Mouse (Mus musculus): ENCODE measurements around the gene Manf. TPM values are rescaled to one million over a fixed set of nuclear protein-coding genes. Genes with fewer than 3 reads are reported as not detected.

The Manf gene
- polyA plus RNA-seq (2015; fragmentation: Nextera tagmentation; extraction: Ambion mirVana), result 354 and 382 TPM in 2 replicates

DNA sequence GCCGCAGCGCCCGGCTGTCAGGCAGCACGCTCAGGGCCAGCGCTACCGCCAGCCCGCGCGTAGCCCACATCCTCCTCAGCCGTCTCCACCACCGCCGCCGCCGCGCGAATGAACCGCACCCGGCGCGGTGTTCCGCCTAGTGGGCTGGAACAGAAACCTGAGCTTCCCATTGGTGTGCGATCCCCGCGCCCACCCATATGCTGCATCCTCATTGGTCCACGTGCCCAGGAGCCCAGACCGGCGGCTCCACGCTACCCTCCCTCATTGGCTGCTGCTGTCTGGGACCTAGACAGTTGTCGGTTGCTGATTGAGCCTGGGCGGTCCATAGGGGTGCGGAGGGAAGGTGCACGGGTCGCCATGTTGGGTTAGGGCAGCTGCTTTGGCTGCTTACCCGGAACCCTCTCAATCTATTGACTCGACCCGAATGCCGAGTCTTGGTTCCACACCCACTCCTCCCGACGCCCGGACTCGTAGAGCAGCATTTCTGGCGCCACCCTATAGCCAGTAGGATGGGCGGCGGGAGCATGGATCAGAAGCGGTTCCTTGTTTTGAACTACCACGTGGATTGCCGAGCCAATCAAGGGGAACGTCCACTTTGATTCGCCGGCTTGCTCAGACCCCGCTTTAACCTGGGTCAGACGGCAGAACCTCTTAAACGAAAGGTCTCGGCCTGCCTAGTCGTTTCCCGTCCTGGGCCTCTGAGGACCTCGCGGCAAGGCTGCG is at the start of gene Manf:
Manf (minus strand) TSS at position 151 of the 723 bp plus-strand sequence.
- H3K9me3 ChIP-seq (ENCODE audit: control insufficient read depth, low read length), result no peaks in the 10 kb centered on the region
- peaks cover 26% of the 10 kb centered on the region for H3K4me1 ChIP-seq (ENCODE audit: control insufficient read depth, insufficient read depth, low read length)
- H3K27me3 ChIP-seq (replicated peaks; ENCODE audit: control insufficient read depth, insufficient read depth, low read length), result no peaks in the 10 kb centered on the region
- ATAC-seq, result peak; percentile 98
- peak within 1 kb of the TSS; percentile 86 for H3K27ac ChIP-seq (ENCODE audit: low read length)
- under 1% methylated on average over 59 of the region's 59 CpGs for WGBS
- peak within 1 kb of the TSS; percentile 87 for H3K4me2 ChIP-seq (ENCODE audit: low read depth, low read length)
- H3K36me3 ChIP-seq (ENCODE audit: control insufficient read depth, insufficient read depth, low read length), result peaks cover 8% of the 10 kb centered on the region
- H3K9ac ChIP-seq (ENCODE audit: low read depth, low read length), result peak within 1 kb of the TSS; percentile 95
- H3K4me3 ChIP-seq (ENCODE audit: low read length), result peak within 1 kb of the TSS; percentile 95

DNA sequence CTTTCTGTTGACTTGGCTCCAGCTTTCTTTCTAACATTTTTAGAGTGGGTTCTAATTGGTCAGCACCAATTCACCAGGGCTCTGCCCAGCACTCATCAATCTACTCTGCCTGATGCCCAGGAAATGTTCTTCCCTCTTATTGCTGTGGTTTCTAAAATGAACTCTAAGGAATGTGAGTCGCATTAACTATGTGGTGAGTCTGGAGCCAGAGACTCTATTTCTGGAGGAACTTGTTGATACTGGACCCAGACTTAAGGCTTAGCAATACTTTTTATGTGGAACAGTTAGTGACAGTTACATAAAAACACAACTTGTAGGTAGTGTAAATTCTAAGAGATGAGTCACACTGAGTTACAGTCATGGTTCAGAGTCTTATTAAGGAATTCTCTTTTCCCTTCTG is 43.2 kb upstream of the Manf start:
- no peak overlapping the region for H3K4me3 ChIP-seq (ENCODE audit: low read length)
- ATAC-seq, result no peak
- no peak overlapping the region for H3K4me2 ChIP-seq (ENCODE audit: low read depth, low read length)
- no peak overlapping the region for H3K27ac ChIP-seq (ENCODE audit: low read length)
- H3K9me3 ChIP-seq (ENCODE audit: control insufficient read depth, low read length), result no peaks in the 10 kb centered on the region
- H3K27me3 ChIP-seq (replicated peaks; ENCODE audit: control insufficient read depth, insufficient read depth, low read length), result no peaks in the 10 kb centered on the region
- no peak overlapping the region for H3K9ac ChIP-seq (ENCODE audit: low read depth, low read length)
- 83% methylated on average over 1 of the region's 1 CpGs for WGBS
- no peaks in the 10 kb centered on the region for H3K36me3 ChIP-seq (ENCODE audit: control insufficient read depth, insufficient read depth, low read length)
- no peaks in the 10 kb centered on the region for H3K4me1 ChIP-seq (ENCODE audit: control insufficient read depth, insufficient read depth, low read length)

DNA sequence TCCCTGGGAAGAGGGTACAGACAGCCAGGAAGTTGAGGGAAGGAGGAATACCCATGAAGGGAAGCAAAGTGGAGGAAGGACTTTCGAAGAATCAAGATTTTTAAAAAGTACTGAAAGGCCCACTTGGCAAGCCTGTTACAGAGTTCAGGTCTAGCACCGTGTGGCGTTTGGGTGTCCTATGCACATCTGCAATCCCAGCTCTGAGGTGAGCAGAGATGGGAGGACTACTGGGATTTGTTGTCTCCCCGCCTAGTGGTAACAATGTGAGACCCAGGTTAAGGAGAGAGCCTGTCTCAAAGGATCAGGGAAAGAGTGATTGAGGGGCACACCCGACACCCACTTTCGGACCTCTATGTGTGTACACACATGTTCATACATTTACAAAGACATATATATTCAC is 23.1 kb upstream of the Manf start:
- H3K4me3 ChIP-seq (ENCODE audit: low read length), result no peak overlapping the region
- H3K9me3 ChIP-seq (ENCODE audit: control insufficient read depth, low read length), result no peaks in the 10 kb centered on the region
- WGBS, result 83% methylated on average over 6 of the region's 6 CpGs
- no peak for ATAC-seq
- no peak overlapping the region for H3K4me2 ChIP-seq (ENCODE audit: low read depth, low read length)
- no peaks in the 10 kb centered on the region for H3K4me1 ChIP-seq (ENCODE audit: control insufficient read depth, insufficient read depth, low read length)
- H3K27me3 ChIP-seq (replicated peaks; ENCODE audit: control insufficient read depth, insufficient read depth, low read length), result no peaks in the 10 kb centered on the region
- no peak overlapping the region for H3K9ac ChIP-seq (ENCODE audit: low read depth, low read length)
- H3K27ac ChIP-seq (ENCODE audit: low read length), result no peak overlapping the region
- no peaks in the 10 kb centered on the region for H3K36me3 ChIP-seq (ENCODE audit: control insufficient read depth, insufficient read depth, low read length)

DNA sequence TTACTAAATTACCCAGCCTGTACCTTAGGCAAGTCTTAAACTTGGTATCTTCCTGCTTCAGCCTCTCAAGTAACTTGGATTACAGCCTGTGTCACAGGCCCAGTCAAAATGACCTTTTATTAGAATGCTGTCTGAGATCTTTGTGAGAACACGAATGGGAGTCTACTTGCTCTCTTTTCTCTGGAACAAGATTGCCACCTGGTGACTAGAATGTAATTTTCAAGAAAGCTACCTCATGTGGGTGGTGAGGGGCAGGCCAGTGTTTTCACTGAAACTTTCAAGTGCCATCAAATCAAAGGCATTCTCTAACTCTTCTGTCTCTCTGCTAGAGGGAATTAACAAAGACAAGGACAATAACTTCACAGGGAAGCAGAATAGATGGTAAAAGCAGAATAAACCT is 22.0 kb upstream of the Manf start:
- Histone ChIP-seq H3K36me3 (ENCODE audit: control insufficient read depth, insufficient read depth, low read length) (no peaks in the 10 kb centered on the region), H3K4me2 (ENCODE audit: low read depth, low read length) (no peak overlapping the region), H3K4me1 (ENCODE audit: control insufficient read depth, insufficient read depth, low read length) (no peaks in the 10 kb centered on the region), H3K27me3 (replicated peaks; ENCODE audit: control insufficient read depth, insufficient read depth, low read length) (no peaks in the 10 kb centered on the region), H3K9me3 (ENCODE audit: control insufficient read depth, low read length) (no peaks in the 10 kb centered on the region), H3K9ac (ENCODE audit: low read depth, low read length) (no peak overlapping the region), H3K27ac (ENCODE audit: low read length) (no peak overlapping the region), H3K4me3 (ENCODE audit: low read length) (no peak overlapping the region)
- 11% methylated on average over 1 of the region's 1 CpGs for WGBS
- ATAC-seq, result no peak

DNA sequence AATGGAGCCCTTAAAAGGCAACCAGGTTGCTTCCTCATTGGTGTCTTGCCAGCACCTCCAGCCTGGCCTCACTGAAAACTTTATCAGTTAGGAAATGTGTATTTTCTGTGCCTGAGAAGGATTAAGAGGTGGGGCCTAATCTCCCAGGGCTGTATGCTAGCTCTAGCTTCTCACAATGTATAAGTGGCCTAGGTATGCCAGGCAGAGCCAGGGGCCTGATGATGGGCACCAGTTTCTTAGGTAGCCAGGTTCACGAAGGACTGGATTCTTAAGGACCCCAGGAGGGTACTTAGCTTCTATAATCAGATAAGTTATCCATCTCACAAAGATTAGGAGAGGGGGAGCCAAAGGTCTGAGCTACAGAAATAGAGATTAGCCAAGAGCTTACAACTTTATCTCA is 19.8 kb upstream of the Manf start:
- H3K4me1 ChIP-seq (ENCODE audit: control insufficient read depth, insufficient read depth, low read length), result no peaks in the 10 kb centered on the region
- no peak overlapping the region for H3K4me2 ChIP-seq (ENCODE audit: low read depth, low read length)
- no peaks in the 10 kb centered on the region for H3K27me3 ChIP-seq (replicated peaks; ENCODE audit: control insufficient read depth, insufficient read depth, low read length)
- no peak overlapping the region for H3K27ac ChIP-seq (ENCODE audit: low read length)
- no peaks in the 10 kb centered on the region for H3K9me3 ChIP-seq (ENCODE audit: control insufficient read depth, low read length)
- no peaks in the 10 kb centered on the region for H3K36me3 ChIP-seq (ENCODE audit: control insufficient read depth, insufficient read depth, low read length)
- H3K4me3 ChIP-seq (ENCODE audit: low read length), result no peak overlapping the region
- H3K9ac ChIP-seq (ENCODE audit: low read depth, low read length), result no peak overlapping the region
- WGBS, result 76% methylated on average over 1 of the region's 1 CpGs
- no peak for ATAC-seq

DNA sequence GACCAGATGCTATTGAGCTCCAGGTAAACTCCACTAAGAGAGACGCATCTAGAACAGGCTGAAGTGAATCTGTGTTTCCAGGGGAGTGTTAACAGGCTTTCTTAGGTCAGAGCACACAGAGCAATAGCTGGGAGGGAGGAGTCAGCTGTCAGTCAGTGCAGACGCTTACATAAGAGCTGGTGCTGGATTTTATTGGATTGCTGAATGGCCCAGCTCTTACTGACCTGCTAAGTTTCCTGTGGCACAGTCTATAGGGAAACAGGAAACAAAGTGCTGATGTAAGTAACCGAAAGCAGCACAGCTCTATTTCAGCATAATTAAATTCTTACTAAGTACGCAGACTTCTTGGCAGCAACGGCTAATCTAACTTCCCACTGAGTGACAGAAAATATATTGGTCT is 16.9 kb upstream of the Manf start:
- peak; percentile 96 for ATAC-seq
- H3K4me2 ChIP-seq (ENCODE audit: low read depth, low read length), result no peak overlapping the region
- no peak overlapping the region for H3K9ac ChIP-seq (ENCODE audit: low read depth, low read length)
- no peak overlapping the region for H3K27ac ChIP-seq (ENCODE audit: low read length)
- no peak overlapping the region for H3K4me3 ChIP-seq (ENCODE audit: low read length)
- H3K27me3 ChIP-seq (replicated peaks; ENCODE audit: control insufficient read depth, insufficient read depth, low read length), result no peaks in the 10 kb centered on the region
- WGBS, result 23% methylated on average over 5 of the region's 5 CpGs
- H3K9me3 ChIP-seq (ENCODE audit: control insufficient read depth, low read length), result no peaks in the 10 kb centered on the region
- no peaks in the 10 kb centered on the region for H3K4me1 ChIP-seq (ENCODE audit: control insufficient read depth, insufficient read depth, low read length)
- no peaks in the 10 kb centered on the region for H3K36me3 ChIP-seq (ENCODE audit: control insufficient read depth, insufficient read depth, low read length)

DNA sequence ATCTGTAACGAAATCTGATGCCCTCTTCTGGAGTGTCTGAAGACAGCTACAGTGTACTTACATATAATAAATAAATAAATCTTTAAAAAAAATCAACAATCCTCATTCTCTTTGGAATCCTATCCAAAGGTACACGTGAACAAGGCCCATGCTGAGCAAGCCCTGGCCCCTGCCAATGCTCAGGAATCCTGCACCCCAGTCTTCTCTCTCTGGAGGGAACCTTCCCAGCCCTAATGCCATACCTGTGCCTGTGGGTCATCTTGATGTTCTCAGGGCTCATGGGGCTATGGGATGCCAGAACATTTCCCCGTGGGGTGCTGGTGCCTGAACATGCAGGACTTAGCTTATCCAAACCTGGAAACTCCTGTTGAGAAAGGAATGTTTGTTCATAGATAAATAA is 16.4 kb upstream of the Manf start:
- no peaks in the 10 kb centered on the region for H3K36me3 ChIP-seq (ENCODE audit: control insufficient read depth, insufficient read depth, low read length)
- no peak overlapping the region for H3K4me3 ChIP-seq (ENCODE audit: low read length)
- H3K4me1 ChIP-seq (ENCODE audit: control insufficient read depth, insufficient read depth, low read length), result no peaks in the 10 kb centered on the region
- H3K4me2 ChIP-seq (ENCODE audit: low read depth, low read length), result no peak overlapping the region
- no peak for ATAC-seq
- H3K9me3 ChIP-seq (ENCODE audit: control insufficient read depth, low read length), result no peaks in the 10 kb centered on the region
- H3K9ac ChIP-seq (ENCODE audit: low read depth, low read length), result no peak overlapping the region
- no peaks in the 10 kb centered on the region for H3K27me3 ChIP-seq (replicated peaks; ENCODE audit: control insufficient read depth, insufficient read depth, low read length)
- 68% methylated on average over 3 of the region's 3 CpGs for WGBS
- no peak overlapping the region for H3K27ac ChIP-seq (ENCODE audit: low read length)

DNA sequence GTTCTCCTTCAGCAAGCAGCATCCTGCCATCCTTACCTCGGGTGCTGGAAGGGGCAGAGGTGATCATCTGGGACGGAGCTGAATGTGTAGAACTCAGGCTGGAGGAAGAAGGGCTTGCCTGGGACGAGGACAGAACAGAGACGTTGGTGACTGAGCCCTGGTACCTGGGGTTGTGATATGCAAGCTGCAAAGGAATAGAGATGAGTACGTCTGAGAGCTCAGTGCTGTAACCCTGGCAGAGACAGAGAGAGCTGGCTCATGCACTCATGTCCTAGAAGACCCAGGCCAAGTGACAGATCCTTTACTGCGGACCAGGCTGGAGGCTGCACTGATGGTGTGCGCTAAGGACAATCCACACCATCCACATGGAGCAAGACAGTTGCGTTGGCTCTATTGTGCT is 14.8 kb upstream of the Manf start:
- ATAC-seq, result no peak
- H3K4me1 ChIP-seq (ENCODE audit: control insufficient read depth, insufficient read depth, low read length), result no peaks in the 10 kb centered on the region
- no peak overlapping the region for H3K4me2 ChIP-seq (ENCODE audit: low read depth, low read length)
- no peaks in the 10 kb centered on the region for H3K9me3 ChIP-seq (ENCODE audit: control insufficient read depth, low read length)
- H3K36me3 ChIP-seq (ENCODE audit: control insufficient read depth, insufficient read depth, low read length), result no peaks in the 10 kb centered on the region
- 86% methylated on average over 8 of the region's 8 CpGs for WGBS
- no peaks in the 10 kb centered on the region for H3K27me3 ChIP-seq (replicated peaks; ENCODE audit: control insufficient read depth, insufficient read depth, low read length)
- no peak overlapping the region for H3K4me3 ChIP-seq (ENCODE audit: low read length)
- no peak overlapping the region for H3K27ac ChIP-seq (ENCODE audit: low read length)
- no peak overlapping the region for H3K9ac ChIP-seq (ENCODE audit: low read depth, low read length)

DNA sequence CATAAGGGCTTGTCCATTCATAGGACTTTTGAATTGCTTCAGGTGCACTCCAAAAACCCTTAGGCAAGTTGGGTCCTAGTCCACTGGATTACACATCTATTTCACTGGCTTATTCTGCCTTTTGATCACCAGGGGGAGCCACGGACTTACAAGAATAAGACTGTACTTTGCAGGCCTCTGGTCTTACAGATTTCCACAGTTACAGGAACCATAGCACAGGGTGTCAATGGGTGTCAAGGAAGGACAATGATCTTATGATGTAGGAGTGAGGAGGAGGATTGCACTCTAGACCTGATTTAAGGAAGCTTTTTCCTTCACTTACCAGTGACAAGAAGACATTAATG is 12.0 kb upstream of the Manf start:
- ATAC-seq, result no peak

More for the DNA sequence above, 12.0 kb upstream of the Manf start:
- Histone ChIP-seq H3K9ac (ENCODE audit: low read depth, low read length) (no peak overlapping the region), H3K27me3 (replicated peaks; ENCODE audit: control insufficient read depth, insufficient read depth, low read length) (no peaks in the 10 kb centered on the region), H3K4me3 (ENCODE audit: low read length) (no peak overlapping the region), H3K4me2 (ENCODE audit: low read depth, low read length) (no peak overlapping the region), H3K9me3 (ENCODE audit: control insufficient read depth, low read length) (no peaks in the 10 kb centered on the region), H3K4me1 (ENCODE audit: control insufficient read depth, insufficient read depth, low read length) (no peaks in the 10 kb centered on the region), H3K27ac (ENCODE audit: low read length) (no peak overlapping the region), H3K36me3 (ENCODE audit: control insufficient read depth, insufficient read depth, low read length) (no peaks in the 10 kb centered on the region)
- 5% methylated on average over 1 of the region's 1 CpGs for WGBS
